Mouse (Mus musculus): ENCODE results near the gene Macrod2. TPM values are rescaled to one million over a fixed set of nuclear protein-coding genes. Genes with fewer than 3 reads are reported as not detected.

Gene Macrod2
- total RNA-seq, 2 experiments from 2014 or later: 7.0 to 11.3 TPM

DNA sequence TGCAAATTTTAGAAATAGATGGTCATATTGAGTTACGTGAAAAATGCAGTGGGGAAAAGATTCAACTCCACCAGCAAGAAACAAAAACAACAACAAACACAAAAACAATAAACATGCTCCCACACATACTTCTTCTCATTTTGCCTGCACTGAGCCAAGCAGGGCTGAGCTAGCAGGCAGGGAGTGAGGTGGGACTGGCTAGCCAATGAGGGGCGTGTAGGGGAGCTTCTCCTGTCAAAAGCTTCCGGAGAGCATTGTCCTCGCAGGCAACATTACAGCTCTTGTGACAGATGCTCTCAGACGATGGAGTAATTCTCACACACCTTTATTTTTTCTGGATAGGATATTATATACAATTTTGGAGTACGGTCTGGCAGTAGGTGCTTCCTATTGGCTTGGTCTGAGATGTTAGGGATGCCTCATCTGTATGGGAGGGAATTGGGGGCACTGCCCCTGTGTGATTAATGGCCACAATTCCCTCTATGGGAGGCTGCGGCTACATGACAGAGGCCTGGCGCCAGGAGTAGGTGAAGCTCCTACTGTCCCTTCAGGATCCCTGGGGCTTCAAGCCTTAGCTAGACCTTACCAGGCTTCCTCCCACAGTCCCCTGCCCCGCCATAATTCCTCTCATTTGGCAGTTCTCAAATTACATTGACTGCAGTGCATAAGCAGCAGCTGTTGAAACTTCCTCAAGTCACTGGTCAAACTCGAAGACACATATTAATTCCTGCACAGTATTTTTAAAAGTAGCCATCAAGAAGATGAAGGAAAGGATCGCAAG lies 1491.8 kb downstream of the Macrod2 start:
- no peak for ATAC-seq (replicated peaks; ENCODE audit: poor library complexity)

DNA sequence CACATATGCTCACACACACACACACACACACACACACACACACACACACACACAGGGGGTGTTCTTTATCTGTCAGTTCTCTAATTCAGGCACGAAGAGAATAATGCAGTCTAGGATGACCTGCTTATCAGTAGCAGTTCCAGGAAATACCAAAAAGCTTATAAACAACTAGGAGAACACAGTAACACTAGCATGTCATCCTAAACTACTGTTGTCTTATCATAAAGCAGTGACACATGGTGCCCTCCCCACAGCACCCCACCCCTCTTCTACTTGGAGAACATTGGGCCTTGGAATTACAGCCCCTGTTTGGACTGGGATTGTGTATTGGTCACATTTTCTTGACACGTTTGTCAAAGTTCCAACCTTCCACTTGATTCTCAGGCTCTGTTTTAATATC lies 1494.4 kb downstream of the Macrod2 start:
- no peak for ATAC-seq (replicated peaks; ENCODE audit: poor library complexity)

DNA sequence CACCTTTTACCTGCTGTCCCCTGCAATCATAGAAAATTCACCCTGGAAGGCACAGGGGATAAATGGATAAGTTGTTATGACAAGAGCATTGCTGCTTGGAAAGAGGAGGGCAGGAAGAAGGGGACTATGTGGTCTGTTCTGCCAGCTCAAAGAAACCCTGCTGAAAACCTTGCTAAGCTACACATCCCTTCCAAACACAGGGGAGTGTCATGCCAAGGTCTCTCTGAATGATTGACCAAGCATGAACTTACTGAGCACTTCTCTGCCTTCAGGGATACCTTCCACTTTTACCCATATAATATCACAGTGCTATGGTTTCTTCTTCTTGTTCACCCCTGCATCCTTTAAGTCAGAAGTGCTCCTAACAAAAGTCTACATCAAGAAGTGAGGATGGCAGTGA lies 1502.8 kb downstream of the Macrod2 start:
- ATAC-seq (replicated peaks; ENCODE audit: poor library complexity): no peak

DNA sequence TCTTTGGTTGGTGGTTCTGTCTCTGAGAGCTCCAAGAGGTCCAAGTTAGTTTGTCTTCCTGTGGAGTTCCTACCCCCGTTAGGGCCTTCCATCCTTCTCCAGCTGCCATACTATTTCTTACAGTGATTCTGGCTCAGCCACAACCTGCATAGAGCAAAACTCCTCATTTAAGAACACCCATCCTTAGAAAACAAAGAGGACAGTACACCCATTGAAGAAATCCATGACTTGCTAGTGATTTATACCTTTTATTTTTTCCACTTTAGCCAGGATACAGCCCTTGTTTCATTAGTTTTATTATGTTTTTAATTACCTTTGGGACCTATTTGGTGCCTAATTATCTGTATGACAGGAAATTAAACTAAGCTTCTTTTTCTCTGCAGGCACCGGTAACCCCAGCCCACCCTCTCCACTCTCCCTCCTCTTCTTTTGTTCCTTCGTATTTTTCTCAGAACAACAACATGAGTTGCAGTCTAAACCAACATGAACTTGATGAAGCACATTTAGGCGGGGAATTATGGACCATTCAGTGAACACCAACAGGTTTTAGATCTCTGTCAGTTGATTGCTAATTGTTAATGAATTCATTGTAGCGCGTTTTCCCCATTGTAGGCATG lies 1516.8 kb downstream of the Macrod2 start:
- ATAC-seq (replicated peaks; ENCODE audit: poor library complexity): no peak

DNA sequence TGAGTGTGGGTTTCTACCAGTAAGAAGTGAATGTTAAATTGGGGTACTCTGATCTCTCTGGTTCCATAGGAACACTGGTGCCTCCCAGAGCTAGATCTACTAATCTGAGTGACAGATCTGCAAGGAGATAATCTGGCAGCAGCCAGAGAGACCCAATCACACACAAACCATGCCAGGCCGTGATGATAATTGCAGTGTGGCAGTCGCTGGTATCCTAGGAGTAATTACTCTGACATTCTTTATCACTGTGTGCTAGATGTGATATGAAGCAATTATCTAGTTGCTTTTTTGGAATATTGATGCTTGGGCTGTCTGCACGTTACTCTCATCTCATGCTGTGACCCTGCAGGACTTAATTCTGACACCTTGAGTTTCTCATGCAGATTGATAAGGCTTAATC lies 1518.4 kb downstream of the Macrod2 start:
- ATAC-seq (replicated peaks; ENCODE audit: poor library complexity): no peak

DNA sequence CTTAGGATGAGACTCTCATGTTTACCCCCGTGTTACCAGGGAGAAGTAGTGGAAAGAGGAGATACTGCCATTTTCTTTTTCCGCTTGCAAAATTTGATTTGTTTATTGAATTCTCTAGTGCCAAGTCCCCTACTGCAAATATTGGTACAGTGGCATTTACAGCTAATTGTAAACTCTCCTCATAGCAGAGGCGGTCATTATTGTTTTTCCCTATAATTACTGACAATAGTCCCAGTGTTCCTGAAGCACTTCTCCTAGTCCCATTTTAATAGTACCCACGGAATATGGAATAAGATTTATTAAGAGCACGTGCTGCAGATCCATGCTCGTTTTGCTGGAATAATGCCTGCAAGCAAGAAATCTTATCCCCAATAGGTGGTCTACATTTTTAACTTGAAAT lies 1518.8 kb downstream of the Macrod2 start:
- ATAC-seq (replicated peaks; ENCODE audit: poor library complexity): no peak

DNA sequence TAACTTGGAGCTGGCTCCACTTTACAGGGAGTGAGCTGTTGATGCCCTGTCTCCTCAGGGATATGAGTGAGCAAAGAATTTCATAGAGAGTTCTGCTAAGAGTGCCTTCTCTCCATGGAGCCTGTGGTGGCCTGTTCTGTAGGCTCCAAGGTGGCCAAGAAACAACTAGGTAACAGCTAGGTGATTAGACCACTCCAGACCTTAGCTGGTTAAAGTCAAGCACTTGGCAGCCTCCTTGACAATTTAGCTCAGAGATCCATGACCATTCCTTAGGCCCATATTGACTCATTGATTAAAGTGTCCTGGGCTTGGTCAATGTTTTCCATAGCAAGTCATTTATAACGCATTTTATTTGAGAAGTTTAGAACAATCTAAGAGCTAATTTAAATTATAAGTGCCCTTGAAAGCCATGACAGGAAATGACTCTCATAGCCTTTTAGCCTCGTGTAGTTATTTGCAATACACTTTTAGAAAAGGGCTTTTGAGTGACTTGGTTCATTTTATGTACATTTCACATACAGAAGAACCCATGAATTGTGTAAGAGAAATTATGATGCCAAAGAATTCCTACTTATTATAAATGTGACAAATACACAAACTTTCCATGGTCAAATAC lies 1525.4 kb downstream of the Macrod2 start:
- ATAC-seq (replicated peaks; ENCODE audit: poor library complexity): no peak

DNA sequence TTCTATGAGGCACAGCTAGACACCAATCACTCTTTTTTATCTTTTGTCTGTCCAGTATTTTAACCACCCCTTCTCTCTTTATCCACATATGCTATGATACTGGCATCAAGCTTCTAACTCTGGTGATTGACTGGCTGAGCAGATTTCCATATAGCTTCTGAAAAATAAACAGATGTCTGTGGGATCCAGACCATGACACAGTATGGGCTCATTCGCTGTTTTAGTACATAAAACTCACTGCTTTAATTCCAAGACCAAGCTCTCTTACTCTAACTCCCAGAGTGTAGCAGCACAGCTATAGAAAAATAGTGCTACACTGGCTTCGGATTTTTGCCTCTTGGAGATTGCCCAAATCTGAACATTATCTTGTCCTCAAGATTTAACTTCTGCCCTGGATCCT lies 1540.0 kb downstream of the Macrod2 start:
- ATAC-seq (replicated peaks; ENCODE audit: poor library complexity): no peak

DNA sequence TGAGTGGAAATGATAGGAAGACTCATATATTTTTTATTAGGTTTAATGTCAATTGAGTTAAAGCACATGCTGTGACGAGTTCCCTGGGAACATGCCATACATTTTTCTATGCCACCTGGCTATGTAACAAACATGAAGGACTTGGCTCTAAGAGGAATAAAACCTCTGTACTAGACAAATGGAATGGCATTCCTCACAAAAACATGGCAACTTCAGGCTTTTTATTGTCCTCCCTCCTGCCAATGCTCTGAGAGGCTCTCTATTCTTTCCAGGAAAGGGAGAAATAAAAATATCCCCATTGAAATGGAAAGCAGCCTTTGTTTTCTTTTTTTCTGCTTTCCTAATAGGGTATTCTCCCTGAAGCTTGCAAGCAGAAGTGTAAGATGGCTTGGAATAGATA lies 1559.7 kb downstream of the Macrod2 start:
- no peak for ATAC-seq (replicated peaks; ENCODE audit: poor library complexity)

DNA sequence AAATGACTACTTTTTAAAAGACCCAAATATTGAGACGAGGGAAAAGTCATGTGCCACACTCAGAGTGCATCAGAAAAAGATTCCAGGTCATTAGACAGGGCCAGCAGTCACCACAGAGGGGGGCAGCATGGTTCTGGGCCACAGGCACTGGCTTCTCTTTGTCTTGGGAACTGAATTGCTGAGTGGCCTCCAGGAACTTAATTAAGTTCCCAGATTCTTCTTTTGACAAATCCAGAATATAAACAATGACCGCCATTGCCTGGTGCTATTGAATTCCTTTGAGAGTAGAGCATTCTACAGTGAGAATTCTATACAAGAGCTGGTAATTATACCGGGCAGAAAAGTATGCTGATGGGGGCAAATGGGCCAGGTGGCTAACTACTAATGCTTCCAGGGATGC lies 1560.1 kb downstream of the Macrod2 start:
- no peak for ATAC-seq (replicated peaks; ENCODE audit: poor library complexity)

DNA sequence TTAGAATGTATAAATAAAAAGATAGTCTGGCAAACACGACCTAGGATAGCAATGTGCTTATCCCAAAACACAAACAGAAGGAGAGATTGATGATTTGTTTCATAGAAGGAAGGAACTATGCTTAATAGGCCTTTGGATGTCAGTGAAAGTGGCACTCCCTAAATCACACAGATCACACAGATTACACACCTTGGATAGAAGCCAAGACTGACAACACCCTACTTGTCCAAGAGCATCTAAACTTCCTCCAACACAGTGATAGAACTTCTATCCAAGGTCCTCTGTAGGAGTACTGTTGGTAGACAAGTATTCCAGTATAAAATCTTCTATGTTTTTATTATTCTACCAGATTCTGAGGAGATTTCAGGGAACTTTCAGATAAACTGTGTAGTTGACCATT lies 1567.8 kb downstream of the Macrod2 start:
- no peak for ATAC-seq (replicated peaks; ENCODE audit: poor library complexity)

DNA sequence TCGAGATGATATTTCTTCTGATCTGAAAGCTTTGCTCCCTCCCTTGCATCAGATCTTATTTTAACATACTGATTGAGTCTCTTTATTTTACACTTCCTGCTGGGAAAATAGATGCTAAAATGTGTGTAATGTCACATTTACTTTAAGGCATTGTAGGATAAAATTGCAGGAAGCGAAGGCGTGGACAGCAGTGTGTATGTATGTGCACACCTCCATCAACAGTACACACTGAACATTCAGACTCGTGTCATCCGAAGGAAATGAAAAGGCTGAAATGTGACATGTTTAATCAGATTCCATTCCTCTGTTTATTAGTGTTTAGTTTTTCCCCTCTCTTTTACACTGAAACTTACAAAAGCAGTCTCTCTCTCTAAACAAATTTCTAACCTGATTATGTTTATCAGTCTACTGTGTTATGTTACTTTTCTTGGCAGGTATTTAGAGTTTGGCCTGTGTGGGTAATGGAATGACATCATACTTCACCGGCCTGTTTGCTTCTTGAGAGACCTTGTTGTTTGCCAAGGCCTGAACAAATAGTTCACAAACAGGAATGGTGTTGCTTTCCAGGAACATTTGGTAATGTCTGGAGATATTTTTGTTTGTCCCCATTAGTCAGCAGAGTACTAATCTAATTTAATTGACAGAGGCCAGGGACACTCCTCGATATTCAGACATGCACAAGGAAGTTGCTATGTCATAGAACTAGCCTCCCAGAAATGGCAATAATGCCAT lies 1588.7 kb downstream of the Macrod2 start:
- no peak for ATAC-seq (replicated peaks; ENCODE audit: poor library complexity)

DNA sequence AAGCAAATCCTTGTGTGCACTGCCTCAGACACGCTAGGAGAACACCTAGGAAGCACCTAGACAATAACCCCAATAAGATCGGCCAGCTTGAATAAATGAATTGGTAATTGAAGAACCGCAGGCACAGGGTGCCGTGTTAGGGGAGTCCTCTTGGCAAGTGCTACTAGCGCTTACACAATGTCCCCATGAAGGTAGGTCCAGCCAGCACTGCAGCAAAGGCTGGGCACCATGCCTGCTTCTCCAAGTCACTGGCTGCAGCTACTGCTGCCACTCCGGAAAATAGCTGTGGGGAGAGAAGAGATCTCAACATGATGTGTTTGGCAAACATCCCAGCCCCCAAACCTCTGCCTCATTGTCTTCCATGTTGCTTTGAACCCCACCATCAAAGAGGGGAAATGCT lies 1603.8 kb downstream of the Macrod2 start:
- no peak for ATAC-seq (replicated peaks; ENCODE audit: poor library complexity)

DNA sequence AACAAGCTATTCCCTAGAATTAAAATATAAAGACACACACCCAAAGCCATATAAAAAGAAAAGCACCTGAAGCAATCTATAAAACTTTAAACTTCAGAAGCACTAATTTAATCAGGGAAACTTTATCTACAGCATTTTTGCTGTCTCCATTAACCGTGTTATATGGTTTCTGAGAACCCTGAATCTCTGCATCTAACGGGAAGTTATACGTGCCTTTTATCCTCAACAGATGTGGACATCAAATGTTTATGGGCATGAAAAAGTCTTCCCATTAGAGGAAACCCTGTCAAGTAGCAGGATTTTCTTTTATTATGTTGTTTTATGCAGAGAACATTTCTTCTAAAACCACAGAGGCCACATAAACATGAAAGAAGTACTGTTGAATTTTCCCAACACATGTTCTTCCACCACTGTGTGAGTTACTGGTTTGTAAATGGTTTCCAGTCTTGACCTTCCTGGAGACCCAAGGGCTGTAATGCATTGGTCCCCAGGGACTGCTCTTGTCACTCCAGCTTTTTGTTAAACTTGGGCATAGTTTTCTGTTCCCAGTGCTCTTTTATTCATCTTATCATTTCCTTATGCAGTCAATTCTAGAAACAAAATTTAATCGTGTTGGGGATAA lies 1629.5 kb downstream of the Macrod2 start:
- ATAC-seq (replicated peaks; ENCODE audit: poor library complexity): no peak

DNA sequence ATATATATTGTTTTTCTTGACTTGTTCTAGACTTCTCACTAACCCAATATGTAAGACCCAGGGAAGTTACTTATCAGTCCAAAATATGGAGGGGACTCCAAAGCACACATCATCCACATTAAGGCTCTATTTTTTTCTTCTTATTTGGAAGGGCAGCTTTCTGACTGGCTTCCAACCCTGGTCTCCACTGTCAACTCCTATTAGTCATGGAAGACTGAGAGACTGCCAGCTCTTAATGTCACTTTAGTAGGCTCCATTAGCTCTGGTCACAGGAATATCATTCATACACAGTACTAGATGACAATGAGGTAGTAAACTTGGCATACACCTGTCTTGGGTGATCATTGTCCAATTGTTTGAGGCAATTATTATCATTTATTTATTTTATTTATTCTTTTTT lies 1631.6 kb downstream of the Macrod2 start:
- no peak for ATAC-seq (replicated peaks; ENCODE audit: poor library complexity)

DNA sequence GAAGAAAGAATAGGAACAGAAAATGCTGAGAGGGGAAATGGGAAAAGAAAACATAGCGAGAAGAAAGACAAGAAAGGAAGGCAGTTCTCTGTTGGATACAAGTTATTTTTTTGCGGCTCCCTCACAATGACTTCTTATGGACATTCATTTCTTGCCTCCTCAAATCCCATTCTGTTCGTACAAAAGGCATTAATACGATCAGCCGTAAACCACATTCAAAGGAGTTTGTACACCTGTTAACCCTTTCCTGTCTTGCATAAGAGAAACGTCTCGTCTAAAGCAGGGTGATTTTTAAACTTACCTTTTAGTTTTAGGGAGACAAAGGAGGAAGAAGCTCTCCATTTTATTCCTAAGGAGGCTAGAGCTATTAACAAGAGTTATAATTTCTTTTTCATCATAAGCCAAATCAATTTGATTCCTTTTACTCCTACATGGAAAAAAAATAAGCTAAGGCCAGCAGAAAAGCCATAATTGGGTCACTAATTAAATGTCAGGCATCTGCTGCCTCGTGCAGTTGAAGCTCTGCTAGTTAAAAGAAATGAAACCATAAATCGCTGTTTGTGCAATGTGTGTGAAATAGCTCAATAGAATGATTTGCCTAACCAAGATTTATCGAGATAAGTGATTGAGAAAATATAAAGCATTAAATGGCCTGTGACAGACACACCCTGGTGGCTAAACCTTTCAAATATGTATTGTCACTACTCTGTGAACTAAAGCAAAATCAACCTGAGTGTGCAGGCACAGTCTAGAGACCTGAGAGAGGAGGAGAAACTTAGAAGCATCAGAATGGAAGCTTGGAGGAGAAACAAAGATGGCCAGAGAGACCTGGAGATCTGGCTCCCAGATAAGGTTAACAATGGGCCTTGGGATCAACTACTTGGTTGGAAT lies 1635.9 kb downstream of the Macrod2 start:
- no peak for ATAC-seq (replicated peaks; ENCODE audit: poor library complexity)

DNA sequence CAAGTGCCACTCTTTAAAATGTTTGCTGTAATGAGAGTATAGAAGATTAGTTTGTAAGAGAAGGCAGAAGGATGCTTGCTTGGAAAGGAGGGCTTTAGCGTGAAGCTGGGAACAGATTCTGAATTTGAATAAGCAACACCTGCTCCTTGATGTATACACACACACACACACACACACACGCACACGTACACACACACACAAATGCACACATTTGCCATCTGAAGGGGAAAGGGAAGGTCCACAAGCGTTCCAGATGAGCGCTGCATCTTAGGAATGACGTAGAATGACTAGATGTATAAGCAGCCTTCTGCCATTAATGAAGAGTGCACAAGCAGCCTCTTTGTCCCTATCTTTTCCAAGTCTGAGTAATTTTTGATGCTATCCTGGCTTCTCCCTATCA lies 1660.5 kb downstream of the Macrod2 start:
- no peak for ATAC-seq (replicated peaks; ENCODE audit: poor library complexity)

DNA sequence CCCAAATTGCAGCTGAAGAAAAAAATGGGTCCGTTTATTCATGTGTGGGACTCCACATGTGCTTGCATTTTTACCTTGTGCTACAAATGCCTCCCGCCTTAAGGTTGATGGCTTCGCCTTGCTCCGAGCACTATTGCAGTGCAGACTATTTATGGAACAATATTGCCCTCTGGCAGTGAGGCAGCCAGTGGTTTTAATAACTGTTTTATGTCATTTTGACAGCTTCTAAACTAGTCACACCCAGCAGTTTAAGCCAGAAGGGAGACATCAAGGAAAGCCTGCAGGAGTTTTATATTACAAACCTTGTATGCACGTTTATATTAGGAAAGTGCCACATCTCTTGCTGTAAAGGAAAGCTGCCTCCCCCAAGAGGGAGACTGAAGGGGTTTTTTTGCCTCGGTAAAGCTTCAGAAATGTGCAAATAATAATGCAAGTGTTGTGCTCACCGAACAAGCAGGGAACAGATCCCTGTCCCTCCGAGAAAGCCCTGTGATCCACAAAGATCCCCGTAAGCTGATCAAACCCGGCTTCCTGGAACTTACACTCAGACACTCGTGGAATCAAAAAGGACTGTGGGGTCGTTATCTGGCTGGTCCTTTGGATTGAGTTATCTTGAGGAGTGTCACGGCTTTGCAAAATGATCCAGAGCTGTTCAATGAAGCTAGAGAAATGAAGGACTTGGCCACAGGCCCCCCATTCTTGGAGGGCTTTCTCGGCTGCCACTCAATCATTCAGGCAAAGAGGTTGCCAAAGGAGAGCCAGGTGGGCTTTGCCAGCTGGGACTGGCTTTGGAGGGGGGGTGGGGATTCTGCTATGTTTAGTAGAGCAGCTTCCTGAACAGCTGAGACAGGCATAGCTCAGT lies 1663.0 kb downstream of the Macrod2 start:
- no peak for ATAC-seq (replicated peaks; ENCODE audit: poor library complexity)

DNA sequence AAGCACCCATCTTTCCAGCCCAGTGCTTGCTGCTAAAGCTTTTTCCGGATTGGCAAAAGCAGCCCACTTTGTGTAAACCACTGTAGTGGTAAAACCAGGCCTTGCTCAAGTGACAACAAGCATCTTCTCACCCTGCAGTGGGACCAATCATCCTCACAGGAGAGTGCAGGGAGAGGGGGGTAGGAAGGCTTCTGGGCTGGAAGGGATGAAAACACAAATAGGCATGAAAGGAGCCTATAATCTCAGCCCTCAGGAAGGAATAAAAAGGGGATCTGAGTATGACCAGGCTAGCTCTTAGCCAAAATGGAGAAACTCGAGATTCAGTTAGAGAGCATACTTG lies 1663.6 kb downstream of the Macrod2 start:
- ATAC-seq (replicated peaks; ENCODE audit: poor library complexity): no peak
